Mouse (Mus musculus) limb, embryonic 11.5 days (tissue): ENCODE data around the gene Zfp985. TPM values are rescaled to one million over a fixed set of nuclear protein-coding genes. Genes with fewer than 3 reads are reported as not detected.
"Not testable (repeated sequence)": the region's sequence is repeated elsewhere in the genome, so short reads cannot be mapped to it uniquely, and the experiment has no call there.

ENCODE experiments used
- ATAC-seq: fragments of 200-750 bp; cut with Nextera tagmentation; 2 replicates; pipeline ENCODE4 v1.8.0; 2017; ENCODE audit warnings: low read depth; ENCODE audit not compliant: insufficient number of reproducible peaks, low FRiP score, low TSS enrichment
- DNase-seq: peaks from one replicate; pipeline ENCODE4 v3.0.0-alpha.2; 2015; ENCODE audit warnings: low spot score
- H3K27ac ChIP-seq: fragments of 300-500 bp; sonication (generic); replicated peaks from 2 replicates; pipeline ENCODE4 v1.5.1; 2014; ENCODE audit warnings: low read depth, mild to moderate bottlenecking, low read length
- H3K27me3 ChIP-seq: fragments of 300-500 bp; sonication (generic); 2 replicates; pipeline ENCODE4 v1.6.1; 2014; ENCODE audit warnings: mild to moderate bottlenecking, low read length, mixed read lengths; ENCODE audit not compliant: control insufficient read depth, insufficient read depth
- H3K36me3 ChIP-seq: fragments of 300-500 bp; sonication (generic); 2 replicates; pipeline ENCODE4 v1.6.1; 2014; ENCODE audit warnings: mild to moderate bottlenecking, low read length, moderate library complexity, mixed read lengths; ENCODE audit not compliant: control insufficient read depth, insufficient read depth
- H3K4me1 ChIP-seq: fragments of 300-500 bp; sonication (generic); 2 replicates; pipeline ENCODE4 v1.6.1; 2014; ENCODE audit warnings: low read length, mixed read lengths; ENCODE audit not compliant: control insufficient read depth, insufficient read depth
- H3K4me2 ChIP-seq: fragments of 300-500 bp; sonication (generic); 2 replicates; pipeline ENCODE4 v1.6.1; 2014; ENCODE audit warnings: low read depth, mild to moderate bottlenecking, moderate library complexity; ENCODE audit not compliant: severe bottlenecking
- H3K4me3 ChIP-seq: fragments of 300-500 bp; sonication (generic); 2 replicates; pipeline ENCODE4 v1.5.1; 2014; ENCODE audit warnings: low read depth, low read length
- H3K9ac ChIP-seq: fragments of 300-500 bp; sonication (generic); 2 replicates; pipeline ENCODE4 v1.6.1; 2014; ENCODE audit warnings: mild to moderate bottlenecking, low read length
- H3K9me3 ChIP-seq: fragments of 300-500 bp; sonication (generic); 2 replicates; pipeline ENCODE4 v1.6.1; 2016; ENCODE audit warnings: low read length; ENCODE audit not compliant: control insufficient read depth
- WGBS: fragments of 180-500 bp; shearing (Covaris S2); extraction: QIAGEN DNeasy Blood & Tissue Kit; methylation state at CpG from one replicate; pipeline ENCODE4 v1.1.7; 2014; 5-methylcytosine and 5-hydroxymethylcytosine counted together
- polyA plus RNA-seq: library from polyadenylated mRNA; unstranded; fragments of >200 nt; fragmentation: Nextera tagmentation; extraction: Ambion mirVana; gene quantifications from 2 replicates; pipeline ENCODE4 v1.2.1, GENCODE M21; 2014

Gene Zfp985
- polyA plus RNA-seq, 1 experiment from 2014 or later, result 0.07 TPM

- not testable (repeated sequence) for H3K9ac ChIP-seq, H3K4me3 ChIP-seq, H3K27me3 ChIP-seq, H3K27ac ChIP-seq, H3K4me2 ChIP-seq, H3K9me3 ChIP-seq, H3K36me3 ChIP-seq, DNase-seq, H3K4me1 ChIP-seq
- peak; percentile 87 for ATAC-seq
- WGBS, result no CpG with 5 or more reads among the region's 2 CpGs
These were observed 80.8 kb downstream of the Zfp985 start for GRCm38 (mm10) chr4:147633818-147634262.

Other genes starting within 250 kb of the Zfp985 start
- 0.11 and 0.15 TPM in 2 replicates for gene Zfp988, start 247.6 kb upstream of the Zfp985 start, polyA plus RNA-seq
- gene Zfp978, start 192.0 kb upstream of the Zfp985 start, polyA plus RNA-seq, result not detected in 2 replicates
- gene Zfp982, start 60.9 kb upstream of the Zfp985 start, polyA plus RNA-seq, result 8.2 and 13.3 TPM in 2 replicates
- gene Gm16503, start 13.1 kb upstream of the Zfp985 start, polyA plus RNA-seq, result 0.39 and 0.47 TPM in 2 replicates
- gene Zfp979, start 89.2 kb downstream of the Zfp985 start, polyA plus RNA-seq, result 3.1 TPM in 2 replicates
- gene Zfp534, start 149.3 kb downstream of the Zfp985 start, polyA plus RNA-seq, result not detected in 2 replicates